Mouse (Mus musculus): Measurements from ENCODE around the gene Pou4f2. TPM values are rescaled to one million over a fixed set of nuclear protein-coding genes. Genes with fewer than 3 reads are reported as not detected.

Gene Pou4f2
- total RNA-seq, 1 experiment from 2014 or later, result not detected

DNA sequence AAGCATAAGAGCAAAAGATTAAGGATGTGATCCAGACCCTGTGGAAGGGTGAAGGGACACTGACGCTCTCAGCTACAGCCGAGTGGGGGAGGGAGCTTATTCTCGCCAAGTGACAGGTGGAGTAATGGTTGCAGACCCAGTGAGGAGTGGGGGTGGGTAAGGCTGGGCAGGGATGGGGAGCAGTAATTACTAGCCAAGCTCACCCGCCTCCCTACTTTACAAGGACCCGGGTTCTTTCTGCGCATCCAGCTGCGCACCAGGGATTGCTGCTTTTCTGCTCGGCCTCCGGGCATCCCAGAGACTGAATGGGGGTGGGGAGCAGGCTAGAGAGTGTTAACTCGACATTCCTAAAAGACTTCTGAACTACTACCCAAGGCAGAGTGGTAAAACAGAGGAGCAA, 10.0 kb downstream of the Pou4f2 start:
- no peak for ATAC-seq (ENCODE audit: extremely low read depth, insufficient number of reproducible peaks, low FRiP score, poor library complexity, severe bottlenecking)

DNA sequence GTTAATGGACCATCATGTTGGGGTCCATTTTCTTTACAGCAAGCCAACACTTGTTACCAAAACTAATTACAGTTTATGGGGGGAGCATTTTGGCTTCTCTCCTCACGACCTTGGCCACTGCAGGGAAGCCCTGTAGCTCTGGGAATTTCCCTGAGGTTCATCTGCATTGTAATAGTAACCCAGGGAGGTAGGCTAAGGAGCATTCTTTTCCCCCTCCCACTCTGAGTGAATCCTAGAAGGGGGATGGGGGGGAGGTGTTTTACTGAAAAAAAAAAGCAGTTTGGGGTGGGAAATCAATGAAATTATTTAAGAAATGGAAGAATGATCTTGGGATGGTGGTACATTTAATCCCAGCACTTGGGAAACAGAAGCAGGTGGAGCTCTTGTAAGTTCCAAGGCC, 12.5 kb downstream of the Pou4f2 start:
- ATAC-seq (ENCODE audit: extremely low read depth, insufficient number of reproducible peaks, low FRiP score, poor library complexity, severe bottlenecking), result no peak

GRCm38 (mm10) chr8:78420101-78420503, 16.3 kb downstream of the Pou4f2 start:
- ATAC-seq (ENCODE audit: extremely low read depth, insufficient number of reproducible peaks, low FRiP score, poor library complexity, severe bottlenecking), result no peak

GRCm38 (mm10) chr8:78419272-78419671, 17.2 kb downstream of the Pou4f2 start:
- no peak for ATAC-seq (ENCODE audit: extremely low read depth, insufficient number of reproducible peaks, low FRiP score, poor library complexity, severe bottlenecking)

GRCm38 (mm10) chr8:78390756-78391155, 45.7 kb downstream of the Pou4f2 start:
- no peak for ATAC-seq (ENCODE audit: extremely low read depth, insufficient number of reproducible peaks, low FRiP score, poor library complexity, severe bottlenecking)

Other genes with a start within 250 kb of the Pou4f2 start
- gene Ttc29, start 223.3 kb downstream of the Pou4f2 start, total RNA-seq (2017), result not detected in 2 replicates
- 70.0 and 76.0 TPM in 2 replicates for gene Rbmxl1, start 72.3 kb upstream of the Pou4f2 start, total RNA-seq (2017)
- gene Slc10a7, start 72.7 kb upstream of the Pou4f2 start, total RNA-seq (2017), result 21.2 and 22.0 TPM in 2 replicates

Measured in neutrophil, adult 5-6 weeks (primary cell).